Mouse (Mus musculus) CD8-positive naive resting alpha-beta T cell, adult 2 months (primary cell): Measurements from ENCODE around the gene Sprr4.
"Not testable (repeated sequence)": the region's sequence is repeated elsewhere in the genome, so short reads cannot be mapped to it uniquely, and the experiment has no call there.

Experiments
- DNase-seq, 2 experiments: peaks; one replicate each; pipeline ENCODE4 v3.0.0; 2022; ENCODE audit warnings: low read depth in 2 of 2, low spot score in 2 of 2

Sprr4 gene

DNA sequence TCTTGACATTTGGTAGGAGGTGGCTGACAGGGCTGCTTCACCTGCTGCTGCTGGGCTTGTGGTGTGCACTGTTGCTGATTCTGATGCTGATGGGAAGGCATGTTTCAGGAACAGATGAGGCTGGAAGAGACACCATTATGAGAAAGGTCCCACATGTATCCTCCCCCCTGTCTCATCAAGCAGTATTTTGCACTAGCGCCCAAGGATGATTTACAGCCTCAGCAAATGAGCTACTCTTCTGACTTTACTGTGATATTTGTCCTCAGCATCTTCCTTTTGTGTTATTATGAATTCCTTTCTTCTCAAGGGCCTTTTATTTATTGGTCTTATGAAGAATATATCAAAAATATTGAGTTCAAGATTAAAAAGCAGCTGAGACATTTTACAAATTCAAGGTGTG lies at the start of gene Sprr4:
Gene Sprr4 (minus strand): TSS at position 101 of the 400 bp plus-strand sequence.
- no peak for DNase-seq

DNA sequence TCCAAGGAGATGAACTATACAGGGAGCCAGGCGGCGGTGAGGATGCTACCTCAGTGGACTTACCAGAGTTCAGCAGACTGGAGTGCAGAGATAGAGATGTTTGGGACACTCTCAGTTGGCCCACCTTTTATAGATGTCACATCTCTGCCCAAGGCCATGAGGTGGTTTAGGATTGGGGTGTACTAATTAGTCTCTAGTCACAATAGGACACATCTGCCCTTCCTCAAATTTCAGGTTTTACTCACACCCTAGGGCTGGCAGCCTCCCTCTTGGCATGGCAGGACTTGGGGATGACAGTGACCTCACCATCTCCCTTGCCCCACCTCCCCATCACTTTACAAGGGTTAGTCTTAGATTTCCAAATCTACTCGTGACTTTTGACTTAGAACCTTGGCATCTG lies 34.1 kb upstream of the Sprr4 start, which contains the start of gene 2310046K23Rik:
Gene 2310046K23Rik (minus strand): TSS at position 101 of the 400 bp plus-strand sequence.
- no peak for DNase-seq

GRCm38 (mm10) chr3:92512325-92512724 lies 12.0 kb upstream of the Sprr4 start:
- no peak for DNase-seq

- no peak for DNase-seq
Observed at GRCm38 (mm10) chr3:92510786-92511185, 10.5 kb upstream of the Sprr4 start.

GRCm38 (mm10) chr3:92508185-92508584 lies 7.9 kb upstream of the Sprr4 start:
- no peak for DNase-seq

DNA sequence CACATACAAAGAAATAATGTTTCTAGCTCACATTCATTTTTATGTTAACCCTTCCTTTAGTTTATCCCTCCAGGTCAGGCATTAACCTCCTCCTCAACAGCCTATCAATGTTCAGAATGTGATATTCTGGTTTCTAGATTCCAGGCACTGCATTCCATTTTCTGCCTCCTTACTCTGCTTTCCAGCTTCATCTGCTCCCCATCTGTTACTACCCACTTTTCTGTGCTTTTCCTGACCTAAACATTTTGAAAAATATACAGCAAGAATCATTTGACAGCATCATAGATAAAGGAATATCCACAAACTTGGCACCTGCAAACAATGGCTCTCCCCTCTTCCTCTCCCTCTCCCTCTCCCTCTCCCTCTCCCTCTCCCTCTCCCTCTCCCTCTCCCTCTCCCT lies 3.2 kb upstream of the Sprr4 start:
- no peak for DNase-seq

GRCm38 (mm10) chr3:92490262-92490661 lies 10.0 kb downstream of the Sprr4 start:
- DNase-seq: not testable (repeated sequence)

DNA sequence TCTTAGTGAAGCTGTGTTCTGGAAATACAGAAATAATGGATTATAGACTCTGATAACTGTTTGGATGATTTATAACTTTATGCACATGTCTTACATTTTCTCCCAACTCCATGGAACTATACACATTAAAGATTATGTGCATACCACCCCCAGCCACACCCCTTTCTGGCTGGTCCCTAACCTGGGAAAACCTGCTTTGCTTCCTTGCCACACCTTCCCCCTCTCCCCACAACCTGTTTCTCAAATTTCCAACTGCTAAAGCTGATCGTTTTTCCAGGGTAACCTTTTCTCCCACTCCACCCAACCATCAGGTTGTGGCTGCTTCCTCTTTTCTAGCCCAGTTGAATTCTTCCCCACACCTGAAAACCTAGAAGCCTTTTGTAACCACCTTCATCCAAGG lies 14.0 kb downstream of the Sprr4 start:
- no peak for DNase-seq

- DNase-seq: no peak
Observed at GRCm38 (mm10) chr3:92485863-92486262, 14.4 kb downstream of the Sprr4 start, which contains the start of gene Sprr1a. Gene Sprr1a, minus strand, starts transcription at chr3:92485895.

GRCm38 (mm10) chr3:92481249-92481648 lies 19.0 kb downstream of the Sprr4 start:
- not testable (repeated sequence) for DNase-seq

DNA sequence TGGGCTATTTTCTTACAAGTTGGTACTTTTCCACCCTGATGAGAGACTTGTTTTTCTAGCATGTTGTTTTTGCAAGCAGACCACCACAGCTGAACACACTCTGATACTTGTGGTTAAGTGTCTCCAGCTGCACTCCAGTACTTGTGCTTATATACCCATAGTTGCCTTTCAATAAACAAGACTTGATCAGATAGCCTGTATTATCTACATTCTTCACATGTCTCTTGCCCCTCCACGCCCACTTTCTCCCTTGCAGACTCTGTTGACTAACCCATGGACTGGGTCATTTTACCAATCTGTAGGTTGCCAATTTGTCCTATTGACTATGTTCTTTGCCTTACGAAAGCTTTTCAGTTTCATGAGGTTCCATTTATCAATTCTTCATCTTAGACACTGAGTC lies 30.2 kb downstream of the Sprr4 start:
- no peak for DNase-seq

DNA sequence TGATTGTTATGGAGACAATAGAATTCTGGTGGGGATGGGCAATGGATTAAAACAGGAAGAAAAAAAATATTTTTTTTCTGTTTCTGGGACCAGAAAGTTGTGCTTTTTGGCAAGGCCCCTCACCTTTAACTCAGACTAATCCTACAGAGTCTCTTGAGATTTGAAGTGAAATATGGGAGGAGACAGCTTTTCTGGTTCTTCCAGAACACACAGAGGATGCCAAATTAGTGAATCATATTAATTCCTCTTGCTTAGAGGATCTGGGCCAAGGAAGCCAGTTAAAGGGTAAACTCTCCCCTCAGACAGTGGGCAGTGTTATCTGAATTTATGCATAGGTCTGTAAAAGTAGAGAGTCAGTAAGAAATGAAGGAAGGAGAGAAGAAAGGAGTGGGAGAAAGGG lies 32.9 kb downstream of the Sprr4 start:
- no peak for DNase-seq

- DNase-seq: no peak
Observed at GRCm38 (mm10) chr3:92466576-92466975, 33.7 kb downstream of the Sprr4 start.

DNA sequence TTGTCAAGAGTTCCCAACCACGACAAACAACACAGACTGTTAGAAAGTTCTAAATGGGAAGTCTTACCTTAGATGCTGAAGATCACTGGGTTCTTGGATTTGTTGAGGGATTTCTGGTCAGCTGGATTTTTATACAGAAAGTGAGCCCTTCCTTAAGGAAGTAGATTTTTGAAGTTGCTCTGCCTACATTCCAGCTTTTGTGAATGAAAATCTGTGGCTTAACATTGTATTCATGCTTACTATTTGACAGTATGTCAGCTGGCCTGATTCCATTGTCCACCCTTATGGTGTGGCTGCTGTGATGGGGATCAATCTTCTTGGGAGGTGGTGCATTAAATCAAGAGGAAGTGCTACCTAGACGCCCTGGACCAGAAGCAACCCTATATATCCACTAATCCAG lies 41.7 kb downstream of the Sprr4 start, which contains the start of gene Sprr3:
Gene Sprr3 (minus strand): TSS at position 101 of the 400 bp plus-strand sequence.
- DNase-seq: no peak

DNA sequence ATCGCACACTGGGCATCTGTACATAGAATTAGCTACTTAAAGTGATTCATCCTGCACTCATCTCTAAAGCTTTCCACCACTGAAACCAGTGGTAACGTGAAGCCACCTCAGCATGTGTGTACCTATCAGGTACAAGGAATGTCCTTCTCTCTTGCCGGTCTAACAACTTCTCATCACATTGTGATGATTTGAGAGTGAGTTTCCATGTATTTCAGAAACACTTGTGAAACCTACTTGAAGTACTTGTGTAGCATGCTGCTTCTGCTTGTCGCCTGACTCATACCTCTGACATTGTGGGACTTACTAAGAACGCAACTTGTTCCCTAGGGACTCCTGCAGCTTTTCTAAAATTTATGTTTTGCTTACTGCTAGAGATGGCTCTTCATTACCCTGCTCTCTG lies 45.1 kb downstream of the Sprr4 start:
- no peak for DNase-seq
